Mouse (Mus musculus) neural tube, embryonic 11.5 days (tissue): ENCODE measurements around the gene Asl. TPM values are rescaled to one million over a fixed set of nuclear protein-coding genes. Genes with fewer than 3 reads are reported as not detected.

Experiments
- ATAC-seq: fragments of 200-750 bp; cut with Nextera tagmentation; 2 replicates; pipeline ENCODE4 v1.8.0; 2017; ENCODE audit warnings: moderate number of reproducible peaks, mild to moderate bottlenecking, moderate TSS enrichment, moderate library complexity; ENCODE audit not compliant: insufficient read depth, low FRiP score, low TSS enrichment
- DNase-seq: peaks from one replicate; pipeline ENCODE4 v3.0.0-alpha.2; 2015; ENCODE audit warnings: low spot score
- H3K27ac ChIP-seq: fragments of 300-500 bp; sonication (generic); 2 replicates; pipeline ENCODE4 v1.5.1; 2014; ENCODE audit warnings: low read depth, mild to moderate bottlenecking, low read length
- H3K27me3 ChIP-seq: fragments of 300-500 bp; sonication (generic); 2 replicates; pipeline ENCODE4 v1.6.1; 2014; ENCODE audit warnings: mild to moderate bottlenecking, low read length, mixed read lengths; ENCODE audit not compliant: control insufficient read depth, insufficient read depth
- H3K36me3 ChIP-seq: fragments of 300-500 bp; sonication (generic); 2 replicates; pipeline ENCODE4 v1.6.1; 2014; ENCODE audit warnings: mild to moderate bottlenecking, low read length, moderate library complexity, mixed read lengths; ENCODE audit not compliant: control insufficient read depth, insufficient read depth
- H3K4me1 ChIP-seq: fragments of 300-500 bp; sonication (generic); 2 replicates; pipeline ENCODE4 v1.6.1; 2014; ENCODE audit warnings: low read length, mixed read lengths; ENCODE audit not compliant: control insufficient read depth, insufficient read depth
- H3K4me2 ChIP-seq: fragments of 300-500 bp; sonication (generic); 2 replicates; pipeline ENCODE4 v1.6.1; 2014; ENCODE audit warnings: low read depth, mild to moderate bottlenecking, moderate library complexity
- H3K4me3 ChIP-seq: fragments of 300-500 bp; sonication (generic); 2 replicates; pipeline ENCODE4 v1.5.1; 2014; ENCODE audit warnings: low read depth, low read length
- H3K9ac ChIP-seq: fragments of 300-500 bp; sonication (generic); 2 replicates; pipeline ENCODE4 v1.6.1; 2014; ENCODE audit warnings: mild to moderate bottlenecking, low read length
- H3K9me3 ChIP-seq: fragments of 300-500 bp; sonication (generic); 2 replicates; pipeline ENCODE4 v1.6.1; 2016; ENCODE audit warnings: low read length; ENCODE audit not compliant: control insufficient read depth
- WGBS: fragments of 180-500 bp; shearing (Covaris S2); extraction: QIAGEN DNeasy Blood & Tissue Kit; methylation state at CpG from one replicate; pipeline ENCODE4 v1.1.7; 2014; 5-methylcytosine and 5-hydroxymethylcytosine counted together
- polyA plus RNA-seq: library from polyadenylated mRNA; unstranded; fragments of >200 nt; fragmentation: Nextera tagmentation; extraction: Ambion mirVana; gene quantifications from 2 replicates; pipeline ENCODE4 v1.2.1, GENCODE M21; 2014

The Asl gene
- polyA plus RNA-seq, 1 experiment from 2014 or later = 30.8 TPM

GRCm38 (mm10) chr5:129993374-129993773, 35.7 kb downstream of the Asl start:
- Histone ChIP-seq H3K27ac (no peak overlapping the region), H3K36me3 (no peaks in the 10 kb centered on the region), H3K9ac (no peak overlapping the region), H3K27me3 (no peaks in the 10 kb centered on the region), H3K4me3 (no peak overlapping the region), H3K4me2 (no peak overlapping the region), H3K4me1 (no peaks in the 10 kb centered on the region), H3K9me3 (no peaks in the 10 kb centered on the region)
- no peak for ATAC-seq
- DNase-seq = no peak
- WGBS = 95% methylated on average over 14 of the region's 14 CpGs

GRCm38 (mm10) chr5:129991898-129992297, 37.1 kb downstream of the Asl start:
- Histone ChIP-seq H3K9me3 (no peaks in the 10 kb centered on the region), H3K9ac (no peak overlapping the region), H3K27ac (no peak overlapping the region), H3K4me1 (no peaks in the 10 kb centered on the region), H3K4me3 (no peak overlapping the region), H3K36me3 (no peaks in the 10 kb centered on the region), H3K27me3 (no peaks in the 10 kb centered on the region), H3K4me2 (no peak overlapping the region)
- 92% methylated on average over 5 of the region's 5 CpGs for WGBS
- DNase-seq = no peak
- ATAC-seq = no peak

- ATAC-seq = no peak
- 79% methylated on average over 13 of the region's 13 CpGs for WGBS
Measured at GRCm38 (mm10) chr5:129989376-129989775, 39.7 kb downstream of the Asl start.

DNA sequence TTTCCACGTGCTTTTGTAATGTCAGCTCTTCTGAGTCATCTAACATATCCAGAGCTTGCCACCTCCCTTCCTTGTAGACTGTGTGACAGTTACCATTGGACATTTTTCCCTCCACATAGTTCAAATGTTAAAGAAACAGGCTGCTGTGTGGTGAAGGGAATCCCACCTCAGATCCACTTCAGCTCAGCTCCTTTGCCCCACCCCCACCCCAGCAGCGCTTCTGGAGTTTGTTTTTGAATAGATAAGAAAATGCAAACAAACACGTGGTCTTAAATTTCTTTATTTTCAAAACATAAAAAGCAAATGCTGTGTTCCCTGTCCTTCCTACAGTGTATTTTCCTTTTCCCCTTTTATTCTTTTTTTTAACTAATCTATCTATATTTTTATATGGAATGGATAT, 48.8 kb downstream of the Asl start:
- no peaks in the 10 kb centered on the region for H3K9me3 ChIP-seq
- H3K27me3 ChIP-seq = no peaks in the 10 kb centered on the region
- H3K4me3 ChIP-seq = no peak overlapping the region
- no peaks in the 10 kb centered on the region; the same call in 1 of the 2 replicates for H3K36me3 ChIP-seq
- H3K9ac ChIP-seq = no peak overlapping the region
- H3K4me1 ChIP-seq = no peaks in the 10 kb centered on the region
- ATAC-seq (no peak), DNase-seq (no peak)
- H3K4me2 ChIP-seq = no peak overlapping the region
- no peak overlapping the region for H3K27ac ChIP-seq
- WGBS = 81% methylated on average over 3 of the region's 3 CpGs

More at GRCm38 (mm10) chr5:129989376-129989775, 39.7 kb downstream of the Asl start:
- DNase-seq = no peak
- H3K4me1 ChIP-seq = no peaks in the 10 kb centered on the region
- no peaks in the 10 kb centered on the region for H3K9me3 ChIP-seq
- no peak overlapping the region for H3K9ac ChIP-seq
- no peaks in the 10 kb centered on the region for H3K36me3 ChIP-seq
- no peak overlapping the region for H3K4me3 ChIP-seq
- H3K4me2 ChIP-seq = no peak overlapping the region
- H3K27me3 ChIP-seq = no peaks in the 10 kb centered on the region
- H3K27ac ChIP-seq = no peak overlapping the region

- no peaks in the 10 kb centered on the region for H3K4me1 ChIP-seq
- 89% methylated on average over 5 of the region's 5 CpGs for WGBS
- H3K4me3 ChIP-seq = no peak overlapping the region
- H3K4me2 ChIP-seq = no peak overlapping the region
- peaks cover 2% of the 10 kb centered on the region; the same call in 1 of the 2 replicates for H3K36me3 ChIP-seq
- no peak for ATAC-seq
- H3K9me3 ChIP-seq = no peaks in the 10 kb centered on the region
- no peaks in the 10 kb centered on the region for H3K27me3 ChIP-seq
- H3K27ac ChIP-seq = no peak overlapping the region
- no peak overlapping the region for H3K9ac ChIP-seq
- DNase-seq = no peak
Measured at GRCm38 (mm10) chr5:129978608-129979007, 50.4 kb downstream of the Asl start.

- no peak overlapping the region for H3K27ac ChIP-seq
- H3K9me3 ChIP-seq = no peaks in the 10 kb centered on the region
- H3K27me3 ChIP-seq = no peaks in the 10 kb centered on the region
- no peaks in the 10 kb centered on the region for H3K4me1 ChIP-seq
- H3K36me3 ChIP-seq = 0 out of 2 replicates have a peak, but pooled peaks cover 2% of the 10 kb centered on the region
- H3K4me3 ChIP-seq = no peak overlapping the region
- no peak overlapping the region for H3K4me2 ChIP-seq
- WGBS = 88% methylated on average over 4 of the region's 4 CpGs
- no peak for ATAC-seq
- no peak overlapping the region for H3K9ac ChIP-seq
- DNase-seq = no peak
Measured at GRCm38 (mm10) chr5:129977768-129978167, 51.3 kb downstream of the Asl start.

DNA sequence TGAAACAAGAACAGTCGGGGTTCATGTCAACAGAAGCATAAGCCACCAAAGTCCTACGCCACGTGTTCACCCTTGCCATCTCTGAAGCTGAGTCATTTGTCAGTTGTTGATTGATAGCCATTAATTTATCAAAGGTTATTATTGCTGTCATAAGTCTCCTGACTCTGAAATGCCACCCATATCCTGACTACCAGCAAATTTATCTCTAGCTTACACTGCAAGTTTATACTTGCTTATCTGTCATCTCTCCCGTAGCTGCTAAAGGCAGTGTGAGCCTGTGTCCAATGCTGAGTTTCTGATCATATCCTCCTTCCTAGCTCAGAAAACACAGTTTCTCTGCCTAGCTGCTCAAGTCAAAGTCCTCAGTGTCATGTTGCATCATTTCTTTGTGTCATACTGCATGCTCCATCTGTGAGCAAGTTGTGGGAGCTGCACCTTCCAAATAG, 54.2 kb downstream of the Asl start:
- 86% methylated on average over 4 of the region's 4 CpGs for WGBS

GRCm38 (mm10) chr5:129974354-129974753, 54.7 kb downstream of the Asl start:
- ATAC-seq (no peak), DNase-seq (no peak)
- no peak overlapping the region for H3K27ac ChIP-seq
- no peaks in the 10 kb centered on the region for H3K4me1 ChIP-seq
- no peaks in the 10 kb centered on the region for H3K9me3 ChIP-seq
- 97% methylated on average over 4 of the region's 4 CpGs for WGBS
- no peak overlapping the region for H3K9ac ChIP-seq
- 0 out of 2 replicates have a peak, but pooled peaks cover 2% of the 10 kb centered on the region for H3K36me3 ChIP-seq
- H3K27me3 ChIP-seq = no peaks in the 10 kb centered on the region
- no peak overlapping the region for H3K4me3 ChIP-seq
- no peak overlapping the region for H3K4me2 ChIP-seq

More for the DNA sequence above, 54.2 kb downstream of the Asl start:
- Histone ChIP-seq H3K4me2 (no peak overlapping the region), H3K27me3 (no peaks in the 10 kb centered on the region), H3K4me1 (no peaks in the 10 kb centered on the region), H3K9me3 (no peaks in the 10 kb centered on the region), H3K9ac (no peak overlapping the region), H3K4me3 (no peak overlapping the region), H3K27ac (no peak overlapping the region), H3K36me3 (0 out of 2 replicates have a peak, but pooled peaks cover 2% of the 10 kb centered on the region)
- DNase-seq (no peak), ATAC-seq (no peak)

GRCm38 (mm10) chr5:129971491-129971890, 57.6 kb downstream of the Asl start:
- no peak for ATAC-seq
- H3K4me3 ChIP-seq = no peak overlapping the region
- no peaks in the 10 kb centered on the region for H3K4me1 ChIP-seq
- DNase-seq = no peak
- H3K27me3 ChIP-seq = no peaks in the 10 kb centered on the region
- 90% methylated on average over 4 of the region's 4 CpGs for WGBS
- no peak overlapping the region for H3K4me2 ChIP-seq
- H3K36me3 ChIP-seq = 0 out of 2 replicates have a peak, but pooled peaks cover 2% of the 10 kb centered on the region
- H3K9ac ChIP-seq = no peak overlapping the region
- H3K27ac ChIP-seq = no peak overlapping the region
- H3K9me3 ChIP-seq = no peaks in the 10 kb centered on the region
